Mouse (Mus musculus) hindbrain, postnatal 0 days (tissue): ENCODE measurements around the gene Gm49395. TPM values are rescaled to one million over a fixed set of nuclear protein-coding genes. Genes with fewer than 3 reads are reported as not detected.

Experiments used
- ATAC-seq: fragments of 200-750 bp; cut with Nextera tagmentation; 2 replicates; pipeline ENCODE4 v1.8.0; 2017; ENCODE audit warnings: mild to moderate bottlenecking, moderate TSS enrichment, moderate library complexity
- DNase-seq: peaks from one replicate; pipeline ENCODE4 v3.0.0-alpha.2; 2015; ENCODE audit warnings: low spot score
- H3K27ac ChIP-seq: fragments of 300-500 bp; sonication (generic); 2 replicates; pipeline ENCODE4 v1.5.1; 2014; ENCODE audit warnings: mild to moderate bottlenecking
- H3K27me3 ChIP-seq: fragments of 300-500 bp; sonication (generic); 2 replicates; pipeline ENCODE4 v1.6.1; 2014; ENCODE audit warnings: low read length, mixed read lengths; ENCODE audit not compliant: insufficient read depth
- H3K36me3 ChIP-seq: fragments of 300-500 bp; sonication (generic); 2 replicates; pipeline ENCODE4 v1.6.1; 2014; ENCODE audit warnings: low read length, mixed read lengths; ENCODE audit not compliant: insufficient read depth
- H3K4me1 ChIP-seq: fragments of 300-500 bp; sonication (generic); 2 replicates; pipeline ENCODE4 v1.6.1; 2014; ENCODE audit warnings: antibody characterized with exemption, low read length, mixed read lengths; ENCODE audit not compliant: insufficient read depth
- H3K4me2 ChIP-seq: fragments of 300-500 bp; sonication (generic); 2 replicates; pipeline ENCODE4 v1.6.1; 2014; ENCODE audit warnings: low read depth, mild to moderate bottlenecking, low read length, moderate library complexity, mixed read lengths
- H3K4me3 ChIP-seq: fragments of 300-500 bp; sonication (generic); 2 replicates; pipeline ENCODE4 v1.5.1; 2014; ENCODE audit warnings: low read length
- H3K9ac ChIP-seq: fragments of 300-500 bp; sonication (generic); replicated peaks from 2 replicates; pipeline ENCODE4 v1.6.1; 2014; ENCODE audit warnings: mild to moderate bottlenecking, low read length, moderate library complexity, mixed read lengths
- H3K9me3 ChIP-seq: fragments of 300-500 bp; sonication (generic); 2 replicates; pipeline ENCODE4 v1.6.1; 2016; ENCODE audit warnings: low read length, mixed read lengths
- CTCF ChIP-seq: IDR thresholded peaks from 2 replicates; pipeline ENCODE4 v1.5.1; 2016; ENCODE audit warnings: antibody characterized with exemption, control low read depth, low read depth
- whole genome bisulfite sequencing: fragments of 180-500 bp; shearing (Covaris S2); extraction: QIAGEN DNeasy Blood & Tissue Kit; methylation state at CpG from one replicate; pipeline ENCODE4 v1.1.7; 2014; 5-methylcytosine and 5-hydroxymethylcytosine counted together
- polyA plus RNA-seq: library from polyadenylated mRNA; unstranded; fragments of >200 nt; fragmentation: Nextera tagmentation; extraction: Ambion mirVana; gene quantifications from 2 replicates; pipeline ENCODE4 v1.2.1, GENCODE M21; 2015
- total RNA-seq: library from RNA; depleted of rRNA; stranded (reverse); fragments of >200 nt; gene quantifications from 2 replicates; pipeline ENCODE4 v1.2.3, GENCODE M21; 2014

Gm49395 gene
- total and polyA plus RNA-seq, 2 experiments from 2014 or later: 2.9 TPM; not detected in 1

DNA sequence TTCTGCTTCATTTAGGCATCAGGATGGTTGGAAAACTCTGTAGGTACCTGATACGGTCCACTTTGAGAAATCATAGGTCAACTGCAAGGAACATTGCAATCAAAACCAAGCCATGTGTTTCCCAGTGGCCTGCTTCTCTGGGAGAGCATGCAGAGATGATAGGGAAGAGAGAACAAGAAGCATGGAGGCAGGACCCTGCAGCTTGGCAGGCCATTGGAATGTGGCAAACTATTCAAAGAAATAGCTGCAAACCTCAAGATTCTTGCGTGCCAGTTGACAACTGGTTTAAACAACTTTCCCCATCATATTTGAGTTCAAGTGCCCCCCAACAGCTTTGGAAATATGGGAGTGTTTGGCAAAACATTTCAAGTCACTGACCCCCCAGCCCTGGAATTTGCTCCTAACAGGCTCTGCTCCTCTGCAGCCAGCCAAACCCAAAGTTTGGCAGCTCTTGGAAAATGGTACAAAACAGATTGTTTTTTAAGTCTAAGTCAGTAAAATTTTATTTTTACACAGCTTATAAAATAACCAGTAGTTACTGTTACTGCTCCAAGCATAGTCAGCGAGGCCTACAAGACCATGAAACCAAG is 21.6 kb downstream of the Gm49395 start:
- no peak for ATAC-seq
- H3K4me2 ChIP-seq: no peak overlapping the region

DNA sequence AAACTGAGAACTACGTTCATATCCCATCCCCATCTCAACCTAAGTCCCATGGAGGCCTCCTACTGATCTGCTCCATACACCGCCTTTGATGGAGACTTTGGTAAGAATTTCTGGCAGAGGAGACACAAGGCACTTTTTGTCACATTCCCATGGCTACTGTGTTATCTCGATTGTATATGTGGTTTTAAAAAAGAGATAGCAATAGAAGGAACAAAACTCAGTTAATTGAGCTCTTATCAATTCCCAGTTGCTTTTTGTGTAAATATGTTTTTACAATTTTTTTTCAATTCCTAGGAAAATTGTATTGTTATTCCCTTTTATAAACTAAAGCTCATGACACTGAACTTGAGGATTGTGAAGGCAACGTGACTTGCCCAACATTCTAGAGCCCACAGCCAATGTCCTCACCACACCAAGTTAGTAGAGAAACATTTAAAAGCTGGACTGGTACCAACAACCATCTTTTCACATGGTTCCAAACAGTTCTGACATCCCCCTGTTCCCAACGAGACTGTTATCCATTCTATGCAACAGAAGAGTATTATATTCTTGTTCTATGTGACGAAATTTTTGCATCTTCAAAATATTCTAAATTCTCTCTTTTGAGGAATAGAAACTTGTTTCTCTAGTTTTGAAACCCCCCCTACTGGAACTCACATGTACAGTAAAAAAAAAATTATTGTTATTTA is 22.6 kb downstream of the Gm49395 start:
- Histone ChIP-seq H3K4me1 (no peaks in the 10 kb centered on the region), H3K27ac (no peak overlapping the region), H3K4me3 (no peak overlapping the region), H3K4me2 (no peak overlapping the region), H3K27me3 (no peaks in the 10 kb centered on the region), H3K36me3 (no peaks in the 10 kb centered on the region), H3K9ac (no peak overlapping the region), H3K9me3 (no peaks in the 10 kb centered on the region)
- no peak for DNase-seq
- no peak for TF ChIP-seq CTCF
- WGBS: 77% methylated on average over 6 of the region's 6 CpGs
- no peak for ATAC-seq

More for the DNA sequence above, 21.6 kb downstream of the Gm49395 start:
- no peak for DNase-seq
- WGBS: 90% methylated on average over 3 of the region's 3 CpGs
- Histone ChIP-seq H3K4me1 (no peaks in the 10 kb centered on the region), H3K36me3 (no peaks in the 10 kb centered on the region), H3K9me3 (no peaks in the 10 kb centered on the region), H3K27me3 (no peaks in the 10 kb centered on the region), H3K27ac (no peak overlapping the region), H3K9ac (no peak overlapping the region), H3K4me3 (no peak overlapping the region)
- no peak for TF ChIP-seq CTCF

- Histone ChIP-seq H3K9me3 (no peaks in the 10 kb centered on the region), H3K4me2 (no peak overlapping the region), H3K9ac (no peak overlapping the region), H3K27me3 (no peaks in the 10 kb centered on the region), H3K4me3 (no peak overlapping the region), H3K27ac (no peak overlapping the region), H3K4me1 (no peaks in the 10 kb centered on the region), H3K36me3 (no peaks in the 10 kb centered on the region)
- no peak for TF ChIP-seq CTCF
- DNase-seq (no peak), ATAC-seq (no peak)
- 86% methylated on average over 9 of the region's 9 CpGs for whole genome bisulfite sequencing
Measured at GRCm38 (mm10) chr13:115077346-115078134, 24.2 kb downstream of the Gm49395 start.

- no peak for DNase-seq
- no peaks in the 10 kb centered on the region for H3K4me1 ChIP-seq
- no peaks in the 10 kb centered on the region for H3K9me3 ChIP-seq
- no peaks in the 10 kb centered on the region for H3K27me3 ChIP-seq
- H3K9ac ChIP-seq: no peak overlapping the region
- no peak for TF ChIP-seq CTCF
- 93% methylated on average over 6 of the region's 6 CpGs for WGBS
- no peaks in the 10 kb centered on the region for H3K36me3 ChIP-seq
- no peak overlapping the region for H3K4me2 ChIP-seq
- no peak for ATAC-seq
- H3K27ac ChIP-seq: no peak overlapping the region
- H3K4me3 ChIP-seq: no peak overlapping the region
Measured at GRCm38 (mm10) chr13:115072386-115072785, 29.3 kb downstream of the Gm49395 start.

DNA sequence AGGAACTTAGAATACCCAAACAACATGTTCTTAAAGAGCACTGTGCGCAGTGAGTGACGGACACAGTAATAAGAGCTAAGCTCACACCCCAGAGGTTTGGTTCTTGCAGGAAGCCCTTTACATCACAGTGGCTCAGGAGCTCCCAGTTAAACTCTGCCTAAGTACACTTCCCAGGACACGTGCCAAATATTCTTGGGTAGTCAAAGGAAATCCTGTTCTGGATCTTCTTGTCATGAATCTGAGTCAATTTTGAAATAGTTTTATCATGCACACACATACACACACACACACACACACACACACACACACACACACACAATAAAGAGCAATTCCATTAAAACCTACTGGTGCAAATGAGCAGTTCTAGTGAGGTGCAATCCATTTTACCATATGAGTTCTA is 30.3 kb downstream of the Gm49395 start:
- DNase-seq (no peak), ATAC-seq (no peak)
- Histone ChIP-seq H3K4me3 (no peak overlapping the region), H3K9ac (no peak overlapping the region), H3K27me3 (no peaks in the 10 kb centered on the region), H3K9me3 (no peaks in the 10 kb centered on the region), H3K36me3 (no peaks in the 10 kb centered on the region), H3K4me2 (no peak overlapping the region), H3K27ac (no peak overlapping the region), H3K4me1 (no peaks in the 10 kb centered on the region)
- WGBS: 91% methylated on average over 3 of the region's 3 CpGs
- TF ChIP-seq CTCF: no peak

DNA sequence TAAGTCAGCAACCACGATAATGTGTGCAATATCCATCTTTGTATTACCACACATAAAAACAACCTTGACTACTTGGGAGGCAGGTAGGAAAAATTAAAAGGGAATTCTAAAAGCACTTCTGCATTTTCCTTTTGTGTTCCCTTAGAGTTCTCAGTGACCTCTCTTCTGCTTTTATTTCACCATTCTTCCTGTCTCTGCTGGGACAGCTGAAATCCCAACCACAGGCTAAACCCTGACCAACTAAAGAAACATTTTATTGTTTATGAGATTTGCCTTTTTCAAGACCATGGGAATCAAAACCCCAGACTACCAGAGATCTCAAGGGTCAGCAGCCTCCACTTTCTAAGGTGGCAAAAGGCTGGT is 33.8 kb downstream of the Gm49395 start:
- Histone ChIP-seq H3K4me1 (no peaks in the 10 kb centered on the region), H3K4me3 (no peak overlapping the region), H3K36me3 (no peaks in the 10 kb centered on the region), H3K9me3 (no peaks in the 10 kb centered on the region), H3K4me2 (no peak overlapping the region), H3K27ac (no peak overlapping the region), H3K27me3 (no peaks in the 10 kb centered on the region), H3K9ac (no peak overlapping the region)
- ATAC-seq (no peak), DNase-seq (no peak)
- 95% methylated on average over 1 of the region's 1 CpGs for WGBS
- TF ChIP-seq CTCF: no peak
